Mouse (Mus musculus): ENCODE measurements around the gene Zpbp. TPM values are rescaled to one million over a fixed set of nuclear protein-coding genes. Genes with fewer than 3 reads are reported as not detected.

Zpbp gene
- 0.55 and 0.56 TPM in 2 replicates for polyA plus RNA-seq (2014; fragmentation: Nextera tagmentation; extraction: Ambion mirVana)

DNA sequence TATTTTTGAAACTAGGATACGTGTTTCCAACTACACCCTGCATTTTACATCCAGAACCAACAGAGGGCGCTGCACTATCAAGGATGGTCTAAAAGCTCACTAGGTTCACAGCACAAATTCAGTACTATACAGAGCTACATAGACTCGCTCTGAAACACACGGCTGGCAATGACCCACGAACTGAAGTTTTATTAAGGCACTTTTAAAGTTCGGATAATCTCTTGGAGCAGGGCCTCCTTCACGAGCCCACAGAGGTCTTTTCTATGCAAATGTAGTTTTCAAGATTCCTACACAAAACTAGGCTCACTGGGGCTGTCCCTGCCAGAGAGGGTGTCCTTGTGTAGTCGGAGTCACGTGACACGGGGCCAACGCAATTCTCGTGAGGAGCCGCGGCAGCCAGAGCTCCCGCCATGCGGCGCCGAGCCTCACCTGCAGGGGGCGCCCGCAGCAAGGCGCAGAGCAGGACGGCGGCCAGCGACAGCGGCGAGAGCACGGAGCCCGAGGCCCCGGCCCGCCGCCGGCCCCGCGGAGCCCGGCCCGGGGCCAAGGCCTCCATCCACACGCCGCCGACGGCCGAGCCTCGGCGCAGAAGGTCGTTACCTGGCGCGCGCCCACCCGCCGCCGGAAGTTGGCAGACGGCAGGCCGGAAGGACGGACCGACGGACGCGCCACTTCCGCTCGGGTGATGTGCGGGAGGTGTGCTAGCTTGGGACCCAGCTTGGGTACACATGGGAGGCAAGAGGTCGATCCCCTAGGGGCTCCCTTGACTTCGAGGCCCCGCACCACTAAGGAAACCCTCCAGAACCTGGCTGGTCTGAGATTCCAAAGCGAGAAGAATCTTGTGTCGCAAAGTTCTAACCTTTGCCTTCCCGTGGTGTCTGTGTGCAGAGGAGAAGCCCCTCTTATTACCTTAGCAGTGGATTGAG lies at the start of gene Zpbp, which contains the start of gene Spata48:
Gene Zpbp, minus strand, starts transcription at position 774 of the 926 bp plus-strand sequence.
Gene Spata48, plus strand, starts transcription at position 460 of the 926 bp plus-strand sequence.
- no peaks in the 10 kb centered on the region for H3K4me1 ChIP-seq (ENCODE audit: control insufficient read depth, insufficient read depth, low read length)
- no peaks in the 10 kb centered on the region for H3K9me3 ChIP-seq (replicated peaks; ENCODE audit: control insufficient read depth, low read length)
- peak within 1 kb of the TSS; percentile 73 for H3K27ac ChIP-seq (ENCODE audit: low read depth, low read length)
- H3K4me3 ChIP-seq (ENCODE audit: low read depth, low read length): peak within 1 kb of the TSS; percentile 54
- H3K36me3 ChIP-seq (ENCODE audit: control insufficient read depth, insufficient read depth, low read length): no peaks in the 10 kb centered on the region
- ATAC-seq: peak; percentile 96
- H3K27me3 ChIP-seq (replicated peaks; ENCODE audit: control insufficient read depth, insufficient read depth, low read length): no peaks in the 10 kb centered on the region
- DNase-seq (ENCODE audit: low spot score): peak; percentile 91
- WGBS: 3% methylated on average over 66 of the region's 66 CpGs
- peak within 1 kb of the TSS; percentile 55 for H3K4me2 ChIP-seq (ENCODE audit: low read length)
- H3K9ac ChIP-seq (ENCODE audit: low read length): peak within 1 kb of the TSS; percentile 62

GRCm38 (mm10) chr11:11509413-11509812 lies 47.2 kb upstream of the Zpbp start:
- Histone ChIP-seq H3K27me3 (replicated peaks; ENCODE audit: control insufficient read depth, insufficient read depth, low read length) (no peaks in the 10 kb centered on the region), H3K36me3 (ENCODE audit: control insufficient read depth, insufficient read depth, low read length) (no peaks in the 10 kb centered on the region), H3K4me2 (ENCODE audit: low read length) (no peak overlapping the region), H3K9me3 (replicated peaks; ENCODE audit: control insufficient read depth, low read length) (no peaks in the 10 kb centered on the region), H3K9ac (ENCODE audit: low read length) (no peak overlapping the region), H3K4me3 (ENCODE audit: low read depth, low read length) (no peak overlapping the region), H3K4me1 (ENCODE audit: control insufficient read depth, insufficient read depth, low read length) (no peaks in the 10 kb centered on the region), H3K27ac (ENCODE audit: low read depth, low read length) (no peak overlapping the region)
- WGBS: 69% methylated on average over 2 of the region's 2 CpGs
- ATAC-seq (no peak), DNase-seq (ENCODE audit: low spot score) (no peak)

DNA sequence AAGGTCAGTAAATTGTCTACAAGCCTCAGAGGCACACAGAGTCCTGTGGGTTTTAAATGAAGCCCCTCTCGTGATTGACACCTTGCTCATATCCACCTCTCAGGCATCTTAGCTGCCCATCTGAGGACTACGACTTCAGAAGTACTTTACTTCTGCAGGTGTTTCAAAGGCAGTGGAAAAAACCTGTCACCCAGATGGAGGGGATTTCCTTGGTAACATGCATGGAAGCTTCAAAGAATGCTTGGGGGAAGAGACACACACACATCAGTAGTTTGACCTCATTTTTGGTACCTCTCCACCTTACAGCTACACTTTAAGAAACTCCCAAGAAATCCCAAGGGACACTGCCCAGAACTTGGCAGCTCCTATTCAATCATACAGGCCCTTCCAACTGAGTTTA lies 44.0 kb upstream of the Zpbp start:
- 77% methylated on average over 2 of the region's 2 CpGs for WGBS
- H3K4me3 ChIP-seq (ENCODE audit: low read depth, low read length): no peak overlapping the region

GRCm38 (mm10) chr11:11499944-11500343 lies 37.7 kb upstream of the Zpbp start:
- Histone ChIP-seq H3K9me3 (replicated peaks; ENCODE audit: control insufficient read depth, low read length) (no peaks in the 10 kb centered on the region), H3K4me3 (ENCODE audit: low read depth, low read length) (no peak overlapping the region), H3K4me2 (ENCODE audit: low read length) (no peak overlapping the region), H3K9ac (ENCODE audit: low read length) (no peak overlapping the region), H3K36me3 (ENCODE audit: control insufficient read depth, insufficient read depth, low read length) (no peaks in the 10 kb centered on the region), H3K4me1 (ENCODE audit: control insufficient read depth, insufficient read depth, low read length) (no peaks in the 10 kb centered on the region), H3K27me3 (replicated peaks; ENCODE audit: control insufficient read depth, insufficient read depth, low read length) (no peaks in the 10 kb centered on the region), H3K27ac (ENCODE audit: low read depth, low read length) (no peak overlapping the region)
- ATAC-seq: no peak
- DNase-seq (ENCODE audit: low spot score): peak; percentile 32
- 20% methylated on average over 10 of the region's 10 CpGs for WGBS

More for the DNA sequence above, 44.0 kb upstream of the Zpbp start:
- Histone ChIP-seq H3K9me3 (replicated peaks; ENCODE audit: control insufficient read depth, low read length) (no peaks in the 10 kb centered on the region), H3K36me3 (ENCODE audit: control insufficient read depth, insufficient read depth, low read length) (no peaks in the 10 kb centered on the region), H3K27me3 (replicated peaks; ENCODE audit: control insufficient read depth, insufficient read depth, low read length) (no peaks in the 10 kb centered on the region), H3K4me2 (ENCODE audit: low read length) (no peak overlapping the region), H3K27ac (ENCODE audit: low read depth, low read length) (no peak overlapping the region), H3K9ac (ENCODE audit: low read length) (no peak overlapping the region), H3K4me1 (ENCODE audit: control insufficient read depth, insufficient read depth, low read length) (no peaks in the 10 kb centered on the region)
- ATAC-seq (no peak), DNase-seq (ENCODE audit: low spot score) (no peak)

DNA sequence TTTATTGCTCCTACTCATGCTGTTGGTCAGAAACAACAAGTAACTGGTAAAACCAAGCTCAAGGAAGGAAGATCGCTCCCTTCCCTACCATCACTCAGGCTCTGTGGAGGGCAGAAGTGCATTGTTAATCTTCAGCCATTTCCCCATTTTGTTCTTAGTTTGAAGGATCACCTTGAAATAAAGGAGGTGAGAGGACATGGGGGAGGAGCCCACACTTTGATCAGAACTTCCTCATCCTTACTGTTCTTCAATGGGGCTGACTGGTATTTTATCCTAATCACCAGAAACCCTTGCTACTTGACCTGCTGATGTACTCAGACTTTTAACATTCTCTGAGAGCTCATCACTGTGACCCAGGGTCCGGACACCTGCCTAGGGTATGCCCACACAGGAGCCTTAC lies 33.5 kb upstream of the Zpbp start:
- no peak overlapping the region for H3K4me2 ChIP-seq (ENCODE audit: low read length)
- no peak overlapping the region for H3K27ac ChIP-seq (ENCODE audit: low read depth, low read length)
- ATAC-seq (no peak), DNase-seq (ENCODE audit: low spot score) (no peak)
- H3K9me3 ChIP-seq (replicated peaks; ENCODE audit: control insufficient read depth, low read length): no peaks in the 10 kb centered on the region
- no peak overlapping the region for H3K4me3 ChIP-seq (ENCODE audit: low read depth, low read length)
- 94% methylated on average over 2 of the region's 2 CpGs for WGBS
- no peaks in the 10 kb centered on the region for H3K27me3 ChIP-seq (replicated peaks; ENCODE audit: control insufficient read depth, insufficient read depth, low read length)
- no peaks in the 10 kb centered on the region for H3K36me3 ChIP-seq (ENCODE audit: control insufficient read depth, insufficient read depth, low read length)
- no peaks in the 10 kb centered on the region for H3K4me1 ChIP-seq (ENCODE audit: control insufficient read depth, insufficient read depth, low read length)
- no peak overlapping the region for H3K9ac ChIP-seq (ENCODE audit: low read length)

DNA sequence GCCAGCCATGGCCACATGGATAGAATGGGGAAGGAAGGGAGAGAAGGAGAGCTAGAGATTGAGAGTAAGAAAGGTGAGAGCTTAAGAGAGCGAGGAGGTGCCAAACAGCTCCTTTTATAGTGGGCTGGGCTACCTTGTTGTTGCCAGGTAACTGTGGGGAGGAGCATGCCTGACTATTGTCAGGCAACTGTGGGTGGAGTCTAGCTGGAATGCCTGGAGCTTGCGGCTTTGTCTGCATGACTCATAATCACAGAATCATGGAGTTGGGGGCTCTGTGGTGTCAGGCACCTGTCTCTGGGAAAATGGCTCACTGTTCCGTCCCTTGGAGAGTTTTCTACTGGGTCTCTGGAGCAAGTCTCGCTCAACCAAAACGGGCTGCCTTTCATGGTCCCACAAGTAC lies 29.8 kb upstream of the Zpbp start:
- no peak for ATAC-seq
- H3K9ac ChIP-seq (ENCODE audit: low read length): no peak overlapping the region

DNA sequence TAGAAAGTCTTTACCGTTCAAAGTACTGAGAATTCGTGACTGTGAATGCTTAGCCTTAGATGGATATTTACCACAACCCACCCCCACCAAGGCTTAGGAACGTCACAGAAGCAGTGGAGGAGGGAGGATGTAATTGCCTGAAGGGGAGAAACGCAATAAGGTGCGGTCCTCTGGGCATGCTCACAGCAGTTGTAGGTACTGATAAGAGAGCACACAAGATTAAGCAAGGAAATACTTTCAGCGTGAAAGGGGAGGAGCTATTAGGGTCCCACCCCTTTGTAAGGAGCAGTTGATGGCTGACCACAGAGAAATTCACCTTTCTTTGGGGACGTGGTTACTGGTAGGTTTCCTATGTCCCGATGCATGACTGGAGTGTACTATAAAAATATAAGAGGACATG lies 22.2 kb upstream of the Zpbp start:
- no peak overlapping the region for H3K9ac ChIP-seq (ENCODE audit: low read length)
- H3K4me3 ChIP-seq (ENCODE audit: low read depth, low read length): no peak overlapping the region
- no peaks in the 10 kb centered on the region for H3K27me3 ChIP-seq (replicated peaks; ENCODE audit: control insufficient read depth, insufficient read depth, low read length)
- WGBS: 62% methylated on average over 8 of the region's 8 CpGs
- no peak overlapping the region for H3K4me2 ChIP-seq (ENCODE audit: low read length)
- no peak for ATAC-seq
- no peak overlapping the region for H3K27ac ChIP-seq (ENCODE audit: low read depth, low read length)
- no peak for DNase-seq (ENCODE audit: low spot score)
- no peaks in the 10 kb centered on the region for H3K9me3 ChIP-seq (replicated peaks; ENCODE audit: control insufficient read depth, low read length)
- H3K4me1 ChIP-seq (ENCODE audit: control insufficient read depth, insufficient read depth, low read length): no peaks in the 10 kb centered on the region
- no peaks in the 10 kb centered on the region for H3K36me3 ChIP-seq (ENCODE audit: control insufficient read depth, insufficient read depth, low read length)

More for the DNA sequence above, 29.8 kb upstream of the Zpbp start:
- no peaks in the 10 kb centered on the region for H3K36me3 ChIP-seq (ENCODE audit: control insufficient read depth, insufficient read depth, low read length)
- peak; percentile 1 for DNase-seq (ENCODE audit: low spot score)
- no peak overlapping the region for H3K27ac ChIP-seq (ENCODE audit: low read depth, low read length)
- H3K27me3 ChIP-seq (replicated peaks; ENCODE audit: control insufficient read depth, insufficient read depth, low read length): no peaks in the 10 kb centered on the region
- H3K4me3 ChIP-seq (ENCODE audit: low read depth, low read length): no peak overlapping the region
- no peaks in the 10 kb centered on the region for H3K9me3 ChIP-seq (replicated peaks; ENCODE audit: control insufficient read depth, low read length)
- 57% methylated on average over 5 of the region's 5 CpGs for WGBS
- H3K4me2 ChIP-seq (ENCODE audit: low read length): no peak overlapping the region
- H3K4me1 ChIP-seq (ENCODE audit: control insufficient read depth, insufficient read depth, low read length): no peaks in the 10 kb centered on the region

- H3K9me3 ChIP-seq (replicated peaks; ENCODE audit: control insufficient read depth, low read length): no peaks in the 10 kb centered on the region
- no peak overlapping the region for H3K9ac ChIP-seq (ENCODE audit: low read length)
- H3K4me2 ChIP-seq (ENCODE audit: low read length): no peak overlapping the region
- H3K27me3 ChIP-seq (replicated peaks; ENCODE audit: control insufficient read depth, insufficient read depth, low read length): no peaks in the 10 kb centered on the region
- H3K36me3 ChIP-seq (ENCODE audit: control insufficient read depth, insufficient read depth, low read length): no peaks in the 10 kb centered on the region
- no peaks in the 10 kb centered on the region for H3K4me1 ChIP-seq (ENCODE audit: control insufficient read depth, insufficient read depth, low read length)
- no peak overlapping the region for H3K4me3 ChIP-seq (ENCODE audit: low read depth, low read length)
- no peak overlapping the region for H3K27ac ChIP-seq (ENCODE audit: low read depth, low read length)
- no peak for ATAC-seq
- no peak for DNase-seq (ENCODE audit: low spot score)
Measured at GRCm38 (mm10) chr11:11468924-11469323, 6.7 kb upstream of the Zpbp start.

DNA sequence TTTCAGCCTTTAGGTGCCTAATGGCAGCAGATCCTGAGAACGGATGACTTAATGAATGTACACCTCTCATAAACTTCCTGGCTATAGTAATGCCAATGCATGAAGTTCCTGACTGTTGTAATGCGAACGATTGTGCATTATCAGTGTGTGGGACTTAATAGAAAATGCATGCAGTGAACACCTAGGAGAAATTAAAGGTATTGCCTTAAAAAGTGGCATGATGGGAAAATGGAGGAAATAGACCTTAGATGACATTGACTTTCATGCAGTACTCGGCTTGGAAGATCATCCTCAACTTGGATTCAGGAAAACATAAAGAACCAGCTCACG lies 318 bp upstream of the Zpbp start:
- H3K27me3 ChIP-seq (replicated peaks; ENCODE audit: control insufficient read depth, insufficient read depth, low read length): no peaks in the 10 kb centered on the region
- H3K36me3 ChIP-seq (ENCODE audit: control insufficient read depth, insufficient read depth, low read length): no peaks in the 10 kb centered on the region
- H3K9me3 ChIP-seq (replicated peaks; ENCODE audit: control insufficient read depth, low read length): no peaks in the 10 kb centered on the region
- WGBS: 82% methylated on average over 5 of the region's 5 CpGs
- peak overlapping the region; percentile 54 for H3K4me3 ChIP-seq (ENCODE audit: low read depth, low read length)
- DNase-seq (ENCODE audit: low spot score): no peak
- no peak overlapping the region for H3K27ac ChIP-seq (ENCODE audit: low read depth, low read length)
- no peak for ATAC-seq
- H3K4me2 ChIP-seq (ENCODE audit: low read length): peak overlapping the region; percentile 55
- peak overlapping the region; percentile 62; the same call in 1 of the 2 replicates for H3K9ac ChIP-seq (ENCODE audit: low read length)
- H3K4me1 ChIP-seq (ENCODE audit: control insufficient read depth, insufficient read depth, low read length): no peaks in the 10 kb centered on the region

Data from forebrain, embryonic 14.5 days (tissue).